Mouse (Mus musculus): ENCODE measurements around the gene Dhtkd1.
A peak's percentile ranks its signal among the peaks of the same experiment; 100 is the strongest.

The Dhtkd1 gene

DNA sequence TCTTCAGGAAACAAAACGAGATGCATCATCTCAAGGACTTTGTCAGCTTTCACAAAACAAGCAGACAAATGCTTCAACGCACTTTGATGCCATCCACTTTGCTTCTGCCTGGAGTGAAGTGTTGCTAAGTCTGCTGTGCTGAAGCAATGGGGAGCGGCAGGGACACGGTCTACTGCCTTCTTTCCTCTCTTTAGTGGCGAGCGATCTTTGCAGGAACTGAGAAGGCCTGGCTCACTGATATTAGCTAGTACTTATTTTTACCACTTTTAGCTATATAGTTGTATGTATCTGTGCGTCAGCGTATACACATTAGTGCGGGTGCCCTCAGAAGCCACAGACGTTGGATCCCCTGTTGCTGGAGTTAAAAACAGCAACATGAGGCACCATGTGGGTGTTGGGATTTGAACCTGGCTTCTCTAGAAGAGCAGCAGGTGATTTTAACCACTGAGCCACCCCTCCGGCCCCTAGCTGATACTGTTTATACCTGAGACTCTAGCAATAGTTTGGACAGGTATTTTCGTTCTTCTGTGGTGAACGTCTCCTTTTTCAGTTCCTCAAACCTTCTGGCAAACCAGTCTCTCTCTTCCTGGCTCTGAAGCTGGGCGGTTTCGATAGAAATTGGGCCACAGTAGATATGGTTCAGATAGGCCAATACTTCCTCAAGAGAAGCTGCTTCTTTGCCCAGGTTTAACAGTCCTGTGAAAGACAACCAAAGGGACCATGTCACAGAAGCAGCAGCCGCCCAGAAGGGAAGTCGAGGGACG, 12.1 kb downstream of the Dhtkd1 start:
- DNase-seq (ENCODE audit: low read depth): no peak

DNA sequence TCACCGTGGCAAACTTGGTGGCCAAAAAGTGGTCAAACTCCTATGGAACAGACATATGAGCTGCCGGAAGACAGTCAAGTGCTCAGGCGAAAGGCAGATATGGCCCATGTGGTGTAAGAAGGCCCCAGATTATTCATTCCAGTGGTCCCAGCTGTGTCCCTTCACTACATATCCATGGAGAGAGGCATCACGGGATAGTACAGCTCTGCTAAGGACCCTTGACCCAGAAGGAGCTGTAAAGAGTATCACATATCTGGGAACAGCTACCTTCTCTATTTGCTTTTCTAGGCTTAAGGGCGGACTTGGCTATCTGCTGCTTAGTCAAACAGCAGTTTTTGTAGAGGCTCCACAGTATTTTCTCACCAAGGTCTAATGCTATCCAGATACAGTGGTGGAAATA, 12.8 kb downstream of the Dhtkd1 start:
- DNase-seq (ENCODE audit: low read depth): no peak

DNA sequence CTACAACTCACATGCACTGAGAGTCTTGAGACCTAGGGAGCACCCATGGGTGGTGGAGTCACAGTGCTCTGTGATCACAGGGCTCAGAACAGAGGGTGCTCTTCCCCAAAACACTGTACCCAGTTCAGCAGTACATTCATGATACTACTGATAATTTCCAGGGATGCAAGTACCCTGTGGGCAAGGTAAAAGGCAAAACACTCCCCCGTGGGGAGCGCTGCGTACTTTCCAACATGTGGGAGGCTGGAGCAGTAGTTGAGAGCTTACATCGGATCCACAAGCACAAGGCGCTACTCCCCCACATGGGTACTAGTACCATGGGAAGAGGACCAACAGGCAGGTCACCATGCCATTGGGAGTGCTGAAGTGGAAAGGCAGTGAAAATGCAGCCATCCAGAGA, 15.1 kb downstream of the Dhtkd1 start:
- no peak for DNase-seq (ENCODE audit: low read depth)

DNA sequence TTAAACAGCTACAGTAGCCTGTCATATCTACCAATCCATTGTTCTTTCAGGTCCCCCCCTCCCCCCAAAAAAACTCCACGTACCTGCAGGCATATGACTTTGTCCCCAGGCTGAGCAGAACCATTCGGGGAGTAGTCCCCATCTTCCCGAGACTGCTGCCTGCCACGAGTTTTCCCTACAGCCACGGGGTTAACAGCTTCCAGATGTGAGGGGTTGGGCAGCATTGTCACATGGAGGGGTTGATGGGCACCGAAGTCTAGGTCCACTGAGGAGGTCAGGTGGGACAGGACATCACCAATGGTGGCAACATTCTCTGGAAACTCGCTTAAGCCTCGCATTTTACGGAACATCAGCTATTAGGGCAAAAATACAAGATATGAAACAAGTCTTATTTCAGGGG, 18.8 kb downstream of the Dhtkd1 start:
- DNase-seq (ENCODE audit: low read depth): no peak

DNA sequence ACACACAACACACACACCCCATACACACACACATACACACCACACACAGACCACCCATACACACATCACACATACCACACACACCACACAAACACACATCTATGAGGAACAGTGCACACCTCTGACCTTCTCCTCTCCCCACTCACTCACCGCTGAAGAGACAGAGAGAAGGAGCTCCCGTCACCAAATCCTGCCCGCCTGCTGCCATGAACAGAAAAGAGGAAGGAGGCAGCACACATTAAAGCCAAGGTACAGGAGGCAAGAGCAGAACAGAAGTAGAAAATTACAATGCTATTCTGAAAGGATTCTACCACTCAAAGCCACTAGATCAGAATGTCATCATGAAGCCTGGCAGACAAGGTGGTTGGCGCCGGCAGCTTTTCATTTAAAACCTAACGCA, 19.8 kb downstream of the Dhtkd1 start:
- no peak for DNase-seq (ENCODE audit: low read depth)

DNA sequence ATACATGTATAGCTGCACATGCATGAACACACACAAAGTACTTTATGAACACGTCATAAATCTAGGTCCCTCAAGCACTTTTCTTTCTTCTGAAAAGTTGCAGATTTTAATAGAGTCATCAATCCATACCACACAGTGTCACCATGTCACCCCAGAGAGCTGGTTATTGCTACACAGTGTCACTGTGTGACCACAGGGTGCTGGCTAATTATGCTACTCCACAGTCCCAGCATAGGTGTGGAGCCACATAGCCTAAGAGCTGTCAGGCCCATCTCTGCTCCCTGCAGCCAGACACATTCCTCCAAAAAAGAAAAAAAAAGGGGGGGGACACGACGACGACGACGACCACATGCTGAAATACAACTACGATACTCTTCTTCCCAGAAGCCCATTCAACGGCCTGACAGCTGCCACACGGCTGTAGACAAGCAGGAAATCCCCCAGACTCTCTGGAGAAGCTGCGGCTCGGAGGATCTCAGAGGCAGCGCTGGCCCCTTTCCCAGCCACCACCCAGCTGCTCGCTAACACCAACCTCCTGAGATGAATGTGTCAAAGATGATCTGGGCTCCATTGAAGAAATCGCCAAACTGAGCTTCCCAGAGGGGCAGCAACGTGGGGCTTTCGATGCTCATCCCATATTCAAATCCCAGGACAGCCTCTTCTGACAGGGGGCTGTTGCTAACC, 31.2 kb downstream of the Dhtkd1 start:
- DNase-seq (ENCODE audit: low read depth): no peak

DNA sequence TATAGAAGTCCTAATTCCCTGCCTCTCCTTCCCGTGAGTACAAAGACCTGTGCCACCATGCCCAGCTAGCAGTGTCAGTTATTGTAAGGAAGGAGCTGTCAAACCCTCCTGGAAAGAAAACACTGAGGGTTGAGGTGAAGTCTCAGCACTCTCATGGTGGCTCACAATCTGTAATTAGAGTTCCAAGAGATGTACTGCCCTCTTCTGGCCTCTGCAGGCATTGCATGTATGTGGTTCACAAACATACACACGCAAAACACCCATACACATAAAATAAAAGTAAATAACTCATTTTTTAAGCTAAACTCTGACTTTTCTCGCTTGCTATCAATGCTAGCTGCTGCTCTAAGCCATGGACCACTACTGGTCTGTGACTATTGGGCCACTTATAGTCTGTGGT, 36.0 kb downstream of the Dhtkd1 start:
- peak; percentile 58 for DNase-seq (ENCODE audit: low read depth)

DNA sequence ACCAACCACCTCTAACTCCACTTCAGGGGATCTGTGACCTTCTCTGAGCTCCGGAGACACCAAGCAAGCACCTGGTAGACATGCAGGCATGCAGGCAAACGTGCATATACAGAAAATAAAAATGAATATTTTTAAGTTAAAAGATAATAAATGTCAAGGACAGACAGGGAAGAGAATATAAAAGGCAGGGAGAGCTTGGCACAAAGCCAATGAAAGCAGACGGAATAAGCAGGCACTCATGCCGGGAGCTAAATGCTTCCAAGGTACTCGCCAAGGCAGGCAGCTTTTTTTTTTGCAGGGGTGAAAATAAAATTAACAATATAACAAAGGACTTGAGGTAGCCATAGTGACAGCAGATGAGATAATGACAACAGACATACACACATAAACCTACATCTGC, 36.5 kb downstream of the Dhtkd1 start:
- no peak for DNase-seq (ENCODE audit: low read depth)

DNA sequence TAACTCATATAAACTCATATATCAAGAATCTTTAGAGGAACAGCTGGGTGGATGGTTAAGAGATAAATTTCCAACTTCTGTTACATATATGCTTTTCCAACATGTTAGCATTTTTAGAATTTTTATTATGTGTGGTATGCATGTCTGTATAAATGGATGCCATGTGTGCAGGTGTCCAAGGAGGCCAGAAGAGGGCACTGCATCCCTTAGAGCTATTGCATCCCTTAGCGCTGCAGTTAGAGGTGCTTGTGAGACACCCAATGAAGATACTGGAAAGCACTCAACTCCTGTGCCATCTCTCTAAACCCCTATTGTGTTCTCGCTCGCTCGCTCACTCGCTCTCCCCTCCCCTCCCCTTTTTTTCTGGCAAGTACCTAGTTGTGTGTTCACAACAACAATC, 42.4 kb downstream of the Dhtkd1 start:
- no peak for DNase-seq (ENCODE audit: low read depth)

DNA sequence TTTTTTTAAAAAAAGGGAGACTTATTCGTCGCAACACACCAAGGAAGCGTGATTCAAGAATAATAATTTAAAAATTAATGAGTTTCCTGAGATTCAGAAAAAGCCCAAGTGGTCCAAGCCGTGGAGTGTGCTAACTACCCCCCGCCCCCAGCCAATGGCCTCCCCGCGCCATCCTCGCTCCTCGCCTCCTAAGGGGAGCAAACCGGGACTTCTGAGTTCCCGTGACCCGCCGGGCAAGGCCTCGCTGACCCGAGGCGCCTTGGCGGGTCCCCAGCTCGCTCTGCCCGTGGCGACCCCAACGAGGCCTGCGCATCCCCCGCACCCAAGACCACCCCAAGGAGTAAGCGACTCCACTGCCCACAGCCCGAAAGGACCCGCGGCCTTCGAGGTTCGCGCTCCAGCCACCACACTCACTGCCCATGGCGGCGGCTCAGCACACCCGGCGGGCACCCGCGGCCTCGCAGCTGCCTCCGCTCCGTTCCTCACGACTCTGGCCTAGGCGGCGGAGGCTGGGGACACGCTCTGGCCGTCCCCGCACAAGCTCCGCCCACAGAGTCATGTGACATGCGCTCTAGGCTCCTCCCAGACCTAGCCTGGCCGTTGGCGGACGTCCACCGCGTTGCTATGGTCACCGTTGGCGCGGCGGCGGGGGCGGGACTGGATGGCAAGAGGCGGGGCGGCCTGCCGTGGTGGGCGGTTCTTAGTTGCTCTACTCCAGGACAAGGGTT, 47.6 kb downstream of the Dhtkd1 start, which contains the start of gene Sec61a2:
Gene Sec61a2, minus strand, starts transcription at position 590 of the 728 bp plus-strand sequence.
- peak; percentile 96 for DNase-seq (ENCODE audit: low read depth)

DNA sequence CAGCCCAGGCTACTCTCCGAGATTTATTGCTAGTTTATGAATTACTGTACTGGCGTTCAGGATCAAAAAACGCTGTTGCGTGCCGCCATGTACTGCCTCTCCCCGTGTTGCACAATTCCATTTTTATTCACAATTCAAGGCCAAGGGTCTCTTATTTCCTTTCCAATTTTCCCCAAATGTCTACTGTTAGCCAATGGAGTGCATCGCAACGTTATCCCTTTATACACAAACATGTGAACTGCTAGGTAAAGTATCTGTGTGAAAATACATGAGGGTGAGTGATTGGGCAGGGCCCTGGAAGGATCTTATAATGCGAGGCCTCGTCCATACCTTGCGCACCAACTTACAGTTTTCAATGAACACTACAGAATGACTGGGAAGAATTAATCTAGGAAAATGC, 48.3 kb downstream of the Dhtkd1 start:
- no peak for DNase-seq (ENCODE audit: low read depth)

DNA sequence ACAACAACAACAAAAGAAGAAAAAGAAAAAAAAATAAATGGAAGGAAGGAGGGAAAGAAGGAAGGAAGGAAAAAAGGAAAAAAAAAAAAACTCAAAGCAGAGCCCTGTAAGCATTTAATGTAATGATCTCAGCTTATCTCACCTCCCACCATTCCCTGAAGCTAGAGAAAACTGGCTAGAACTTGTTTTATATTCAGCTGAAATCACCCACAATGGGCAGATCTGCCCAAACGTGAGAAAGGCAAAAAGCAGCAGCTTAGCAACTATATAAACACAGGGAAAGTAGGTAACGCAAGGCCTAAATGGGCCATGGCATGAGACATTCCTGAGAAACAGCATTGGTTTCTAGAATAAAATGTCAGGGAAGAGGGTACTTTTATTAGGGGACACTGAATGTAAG, 53.2 kb downstream of the Dhtkd1 start:
- no peak for DNase-seq (ENCODE audit: low read depth)

DNA sequence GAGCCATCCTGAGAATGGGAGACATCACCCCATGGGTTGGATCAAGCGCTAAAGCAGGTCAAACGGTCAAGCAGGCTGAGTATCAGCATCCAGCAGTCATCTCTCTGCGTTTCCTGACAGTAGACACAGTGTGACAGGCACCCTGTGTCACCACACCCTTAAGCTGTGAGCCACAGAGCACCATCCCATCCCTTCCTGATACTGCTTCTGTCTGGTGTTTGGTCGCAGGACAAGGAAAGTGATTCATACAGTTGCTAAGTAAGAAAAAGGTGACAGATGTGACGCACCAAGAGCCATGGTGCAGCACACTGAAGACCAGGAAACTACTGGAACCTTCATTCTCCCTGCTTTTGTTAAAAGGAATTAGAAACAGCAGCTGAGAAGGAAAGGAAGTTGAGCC, 53.7 kb downstream of the Dhtkd1 start:
- DNase-seq (ENCODE audit: low read depth): no peak

DNA sequence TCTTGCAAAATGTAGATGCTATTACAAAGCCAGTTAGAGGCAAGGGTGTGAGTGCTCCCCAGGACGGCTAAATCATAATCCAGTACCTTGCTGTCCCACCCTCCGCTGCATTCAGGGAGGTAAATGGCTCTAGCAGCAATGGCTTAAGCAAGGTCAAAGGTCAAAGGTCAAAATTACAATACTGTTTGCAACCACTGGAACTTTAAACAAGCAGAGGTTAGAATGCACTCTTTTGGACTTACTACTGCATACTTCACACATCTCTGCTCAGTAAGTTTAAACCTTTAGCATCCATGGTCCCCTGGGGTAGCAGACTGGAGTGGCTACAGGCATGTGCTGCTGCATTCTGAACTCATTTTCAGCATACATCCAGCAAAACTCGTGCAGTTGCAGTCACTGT, 65.1 kb downstream of the Dhtkd1 start:
- no peak for DNase-seq (ENCODE audit: low read depth)

DNA sequence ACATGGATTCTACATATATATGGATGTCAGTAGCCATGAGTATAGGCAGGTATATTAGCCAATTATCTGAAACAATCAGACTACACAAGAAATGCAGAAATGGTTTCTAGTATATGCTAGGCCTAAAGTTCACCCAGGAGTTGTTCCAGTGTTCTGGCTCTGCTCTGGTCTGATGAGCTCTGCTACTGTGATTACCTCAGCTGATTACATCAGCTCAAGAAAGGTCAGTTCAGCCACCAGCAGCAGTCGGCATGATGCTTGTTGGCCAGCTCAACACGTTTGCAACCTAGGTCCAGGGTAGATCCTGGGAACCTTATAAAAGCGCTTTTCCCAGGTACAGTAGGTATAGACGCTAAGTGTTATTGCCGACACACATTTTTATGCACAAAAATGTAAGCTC, 72.8 kb downstream of the Dhtkd1 start:
- no peak for DNase-seq (ENCODE audit: low read depth)

DNA sequence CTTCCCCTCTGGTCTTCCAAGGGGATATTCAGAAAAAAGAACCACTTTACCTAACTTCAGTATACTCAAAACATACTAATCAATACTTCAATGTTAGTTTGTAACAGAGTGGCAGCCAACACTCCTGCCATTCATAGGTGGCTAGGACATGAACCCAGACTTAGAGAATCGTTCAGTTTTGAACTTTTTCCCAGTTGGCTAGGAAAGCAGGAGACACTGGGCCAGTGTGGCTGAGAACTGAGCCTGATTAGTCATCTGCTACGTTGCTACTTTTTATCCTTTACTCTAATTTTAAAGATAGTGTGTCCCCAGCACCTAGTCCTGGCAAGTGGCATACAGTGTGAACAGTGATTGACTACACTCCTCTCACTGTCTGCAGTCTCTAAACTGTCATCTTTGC, 74.9 kb downstream of the Dhtkd1 start:
- no peak for DNase-seq (ENCODE audit: low read depth)

DNA sequence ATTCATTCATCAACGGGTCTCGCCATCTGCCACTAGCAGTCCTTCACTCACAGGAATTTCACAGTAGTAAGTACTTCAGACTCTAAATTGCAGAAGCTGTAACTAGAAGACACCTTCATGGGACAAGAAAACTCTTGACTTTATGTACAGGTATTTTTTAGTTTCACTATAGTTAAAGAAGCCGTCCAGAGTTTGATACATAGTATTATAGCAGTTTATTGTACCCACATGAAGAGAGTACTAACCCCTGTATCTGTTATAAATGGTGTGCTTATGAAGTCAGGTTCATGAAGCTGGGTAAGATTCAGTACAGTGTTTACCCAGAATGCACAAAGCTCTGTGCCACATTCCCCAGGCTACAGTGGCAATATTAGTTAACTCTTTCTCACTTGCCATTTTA, 79.8 kb downstream of the Dhtkd1 start, which contains the start of gene Gm13199:
Gene Gm13199, minus strand, starts transcription at position 101 of the 400 bp plus-strand sequence.
- no peak for DNase-seq (ENCODE audit: low read depth)

DNA sequence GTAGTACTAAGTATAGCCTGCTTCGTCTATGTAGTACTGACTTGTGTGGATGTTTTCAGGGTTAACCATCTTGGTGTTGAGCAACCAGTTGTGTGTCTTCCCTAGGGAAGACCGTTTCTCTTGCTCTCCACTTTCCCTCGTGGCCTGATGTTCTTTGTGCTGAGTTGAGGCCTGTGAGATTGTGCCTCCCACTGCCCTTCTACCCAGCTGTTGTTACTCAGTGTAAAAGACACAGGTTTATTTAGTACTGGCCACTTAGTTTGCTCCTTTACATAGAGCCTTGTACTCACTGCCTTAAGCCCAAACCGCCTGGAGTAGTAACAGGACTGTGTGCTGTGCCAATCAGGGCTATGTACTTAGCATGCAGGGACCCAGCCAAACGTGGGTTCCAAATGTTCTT, 90.7 kb downstream of the Dhtkd1 start:
- DNase-seq (ENCODE audit: low read depth): no peak

DNA sequence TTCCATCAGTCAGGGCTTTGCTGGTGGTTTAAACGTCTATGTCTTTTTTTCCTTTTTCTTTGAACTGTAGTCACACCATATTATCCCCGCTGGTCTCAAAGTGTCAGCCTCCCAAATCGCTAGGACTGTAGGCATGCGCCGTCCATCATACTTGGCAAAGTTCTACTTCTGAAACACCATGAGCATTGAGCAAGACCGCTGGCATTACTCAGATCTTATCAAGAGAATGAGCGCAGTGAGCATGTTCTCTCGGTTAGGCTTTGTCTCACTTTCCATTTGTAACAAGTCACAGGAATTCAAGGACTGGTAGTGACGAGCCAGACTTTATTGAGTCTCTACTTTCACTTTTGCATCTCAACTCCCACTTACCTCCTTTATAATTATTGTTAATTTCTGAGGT, 91.5 kb downstream of the Dhtkd1 start:
- no peak for DNase-seq (ENCODE audit: low read depth)
